Mouse (Mus musculus) brain, embryonic 14.5 days (tissue): ENCODE results near the gene Ubap2l.

ENCODE experiments used
- CTCF ChIP-seq: fragments of 200-500 bp; IDR thresholded peaks from 2 replicates; pipeline ENCODE4 v1.5.1; 2012; ENCODE audit warnings: inconsistent platforms, mild to moderate bottlenecking, moderate library complexity, borderline replicate concordance; ENCODE audit not compliant: insufficient read depth, insufficient read length; ENCODE audit errors: extremely low read depth
- POLR2A ChIP-seq: fragments of 200-500 bp; IDR thresholded peaks from 2 replicates; pipeline ENCODE4 v1.6.1; 2012; ENCODE audit warnings: mild to moderate bottlenecking, inconsistent platforms, borderline replicate concordance; ENCODE audit not compliant: poor library complexity, insufficient read depth, insufficient read length, severe bottlenecking; ENCODE audit errors: extremely low read depth

DNA sequence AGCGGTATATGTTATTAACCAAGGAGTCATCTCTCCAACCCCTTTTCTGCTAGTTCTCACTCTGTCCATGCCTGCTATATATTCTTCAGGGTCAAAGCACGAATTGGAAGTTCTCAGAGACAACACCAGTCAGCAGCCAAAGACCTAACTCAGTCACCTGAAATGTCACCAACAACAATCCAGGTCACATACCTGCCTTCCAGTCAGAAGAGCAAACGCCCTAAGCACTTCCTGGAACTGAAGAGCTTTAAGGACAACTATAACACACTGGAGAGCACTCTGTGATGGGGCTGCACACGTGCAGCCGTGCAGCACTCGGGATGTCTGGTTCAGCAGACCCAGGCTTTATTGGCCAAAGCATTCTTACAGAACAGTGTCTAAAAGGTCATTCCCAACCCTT, 9.1 kb upstream of the Ubap2l start:
- TF ChIP-seq CTCF: no peak
- no peak for TF ChIP-seq POLR2A
